Mouse (Mus musculus): Measurements from ENCODE around the gene Pcbp3. TPM values are rescaled to one million over a fixed set of nuclear protein-coding genes. Genes with fewer than 3 reads are reported as not detected.

Pcbp3 gene
- total RNA-seq, 2 experiments from 2014 or later, result 63.6 to 66.6 TPM

DNA sequence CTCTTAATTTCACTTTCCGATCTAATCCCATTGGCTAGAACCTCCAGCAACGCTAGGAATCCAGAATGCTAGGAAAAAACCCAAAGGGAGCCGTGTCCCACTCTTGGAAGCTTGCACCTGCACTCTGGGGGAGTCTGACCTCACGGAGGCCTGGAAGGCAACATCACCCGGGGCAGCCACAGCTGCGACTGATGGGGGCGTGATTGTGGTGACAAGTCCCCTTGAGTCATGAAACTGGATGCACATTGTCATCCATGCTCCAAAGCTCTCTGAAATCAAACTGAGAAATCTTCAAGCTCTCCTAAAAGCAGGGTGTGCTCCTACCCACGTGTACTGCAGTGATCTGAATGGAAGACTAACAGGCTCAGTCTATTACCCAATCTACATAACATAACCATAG lies 224.9 kb downstream of the Pcbp3 start:
- DNase-seq (ENCODE audit: extremely low spot score in 1 of 2, low spot score in 1 of 2), result no peak

GRCm38 (mm10) chr10:76734979-76735378 lies 226.7 kb downstream of the Pcbp3 start:
- DNase-seq (ENCODE audit: extremely low spot score in 1 of 2, low spot score in 1 of 2), result peak; percentile 77 to 92

- DNase-seq (ENCODE audit: extremely low spot score in 1 of 2, low spot score in 1 of 2), result no peak
Measured at GRCm38 (mm10) chr10:76733677-76734068, 228.0 kb downstream of the Pcbp3 start.

GRCm38 (mm10) chr10:76732881-76733676 lies 228.6 kb downstream of the Pcbp3 start:
- peak; percentile 71 to 80 for DNase-seq (ENCODE audit: extremely low spot score in 1 of 2, low spot score in 1 of 2)

GRCm38 (mm10) chr10:76732391-76732790 lies 229.3 kb downstream of the Pcbp3 start:
- no peak for DNase-seq (ENCODE audit: extremely low spot score in 1 of 2, low spot score in 1 of 2)

DNA sequence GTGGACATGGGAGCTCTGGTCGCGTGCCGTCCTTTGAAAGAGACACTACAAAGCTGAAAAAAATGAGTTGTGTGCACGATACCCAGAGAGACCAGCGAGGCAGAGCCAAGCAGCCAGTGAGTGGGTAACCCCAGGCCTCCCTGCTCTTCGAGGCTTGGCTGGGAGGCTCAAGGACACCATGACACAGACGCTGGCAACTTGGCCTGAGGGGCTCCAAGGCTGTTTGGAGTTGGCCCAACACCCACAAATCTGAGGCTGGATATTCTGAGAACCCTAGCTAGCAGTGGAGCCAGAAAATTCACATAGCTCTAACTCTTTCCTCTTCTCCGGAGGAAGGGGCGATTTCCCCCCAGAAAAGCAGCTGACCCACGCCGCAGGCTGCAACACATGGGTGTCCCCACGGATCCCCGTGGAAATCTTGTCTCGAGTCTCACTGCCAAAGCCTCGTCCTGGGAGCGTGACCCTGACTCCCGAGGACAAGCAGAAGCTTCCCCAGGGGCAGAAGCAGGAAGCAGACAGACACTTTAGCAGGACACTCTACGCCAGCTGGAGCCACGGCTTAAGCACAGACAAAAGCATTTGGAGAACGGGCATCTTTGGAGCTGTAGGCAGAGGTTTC lies 230.0 kb downstream of the Pcbp3 start:
- DNase-seq (ENCODE audit: extremely low spot score in 1 of 2, low spot score in 1 of 2), result no peak

DNA sequence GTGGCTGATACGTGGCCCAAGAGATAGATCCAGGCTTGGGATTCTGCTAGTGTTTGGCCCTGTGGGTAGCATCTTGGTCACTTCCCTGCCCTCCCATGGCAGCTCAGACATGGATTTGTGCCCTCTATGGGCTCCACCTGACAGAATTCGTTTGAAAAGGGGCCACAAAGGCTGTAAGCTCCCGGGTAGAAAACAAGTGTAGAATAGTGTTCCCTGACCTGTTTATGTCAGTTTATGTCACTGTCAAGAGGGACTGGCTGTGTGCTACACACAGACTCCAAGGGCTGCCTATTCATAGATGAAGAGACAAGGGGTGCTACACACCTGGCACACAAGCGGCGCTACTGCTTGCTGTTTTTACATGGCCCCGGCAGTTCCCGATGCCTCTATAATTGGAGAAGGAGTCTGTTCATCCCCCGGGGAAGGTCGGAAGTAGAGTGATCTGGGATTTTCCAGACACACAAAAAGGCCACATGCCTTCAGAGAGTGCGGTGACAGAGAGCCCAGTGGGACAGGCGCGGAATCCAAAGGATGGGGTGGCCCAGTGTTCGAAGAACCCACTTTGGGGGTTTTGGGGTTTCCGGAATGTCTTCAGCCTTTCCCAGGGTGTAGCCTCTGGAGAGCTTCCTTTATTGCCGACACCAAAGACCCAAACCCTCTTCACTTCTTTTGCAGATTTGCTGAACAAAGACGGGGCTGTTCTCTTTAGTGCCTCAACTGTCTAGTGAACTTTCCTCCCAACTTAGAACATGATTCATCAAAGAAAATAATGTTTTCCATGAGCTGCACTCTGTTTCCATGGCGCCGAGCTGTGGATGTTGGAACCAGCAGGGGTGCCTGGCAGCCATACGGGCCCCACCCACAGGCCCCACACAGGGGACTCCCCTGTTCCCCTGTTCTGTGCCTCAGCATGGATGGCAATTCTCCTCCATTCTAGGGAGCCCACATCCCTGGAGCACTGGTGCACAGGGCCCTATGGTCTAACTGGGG lies 231.8 kb downstream of the Pcbp3 start:
- DNase-seq (ENCODE audit: extremely low spot score in 1 of 2, low spot score in 1 of 2), result peak in 1 of 2 experiments; percentile 30

DNA sequence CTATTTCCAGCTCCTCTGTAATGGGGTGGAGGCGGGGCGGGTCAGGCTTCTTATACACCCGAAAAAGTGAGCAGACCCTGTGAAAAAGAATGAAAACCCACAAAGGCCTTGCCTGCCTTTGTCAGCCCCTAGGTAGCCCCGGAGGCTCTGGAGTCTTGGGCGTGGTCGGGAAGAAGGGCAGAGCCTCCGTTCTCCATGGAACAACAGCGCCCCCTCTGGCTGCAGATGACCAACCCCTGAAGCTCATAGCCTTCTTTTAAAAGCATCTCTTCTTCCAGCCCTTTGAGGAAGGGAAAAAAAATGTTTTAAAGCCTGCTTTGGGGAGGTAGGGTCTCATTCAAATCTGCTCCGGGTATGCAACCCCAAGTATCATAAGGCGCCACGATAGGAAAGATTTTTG lies 233.3 kb downstream of the Pcbp3 start:
- DNase-seq (ENCODE audit: extremely low spot score in 1 of 2, low spot score in 1 of 2), result peak; percentile 52 to 77

DNA sequence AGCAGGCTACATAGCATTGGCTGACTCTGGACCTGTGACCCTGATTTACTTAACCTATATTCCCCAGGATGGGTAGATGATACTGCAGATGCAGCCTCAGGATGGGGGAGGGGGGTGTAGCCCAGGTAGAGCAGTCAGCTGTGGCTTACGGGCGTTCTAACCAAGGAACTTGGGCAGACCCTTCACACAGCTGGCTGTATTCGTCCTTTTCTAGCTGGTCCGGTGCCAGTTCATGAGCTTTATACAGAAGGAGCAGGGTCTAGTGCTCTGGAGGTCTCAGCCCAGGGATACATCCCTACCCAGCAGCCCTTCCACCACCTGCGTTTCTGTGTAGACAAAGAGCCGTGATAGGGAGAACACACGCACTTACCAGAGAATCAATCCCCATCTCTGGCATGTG lies 234.4 kb downstream of the Pcbp3 start:
- no peak for DNase-seq (ENCODE audit: extremely low spot score in 1 of 2, low spot score in 1 of 2)

DNA sequence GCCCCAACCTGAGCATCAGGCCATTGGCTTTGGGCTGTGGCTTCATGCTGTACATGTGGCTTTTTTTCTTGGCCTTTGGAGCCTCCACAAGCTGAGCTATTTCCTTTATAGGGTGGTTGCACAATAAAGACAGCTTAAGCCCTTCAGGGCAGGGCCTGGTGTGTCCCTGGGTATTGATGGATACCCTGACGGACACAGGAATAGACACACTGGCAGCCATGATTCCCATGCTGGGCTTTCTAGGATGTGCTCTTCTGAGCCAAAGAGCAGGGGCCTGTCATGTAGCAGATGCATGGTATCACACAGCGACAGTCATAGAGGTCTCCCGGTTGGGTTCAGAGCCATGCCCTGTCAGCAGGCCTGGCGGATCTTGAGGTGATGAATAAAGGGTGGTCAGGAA lies 234.8 kb downstream of the Pcbp3 start:
- DNase-seq (ENCODE audit: extremely low spot score in 1 of 2, low spot score in 1 of 2), result no peak

DNA sequence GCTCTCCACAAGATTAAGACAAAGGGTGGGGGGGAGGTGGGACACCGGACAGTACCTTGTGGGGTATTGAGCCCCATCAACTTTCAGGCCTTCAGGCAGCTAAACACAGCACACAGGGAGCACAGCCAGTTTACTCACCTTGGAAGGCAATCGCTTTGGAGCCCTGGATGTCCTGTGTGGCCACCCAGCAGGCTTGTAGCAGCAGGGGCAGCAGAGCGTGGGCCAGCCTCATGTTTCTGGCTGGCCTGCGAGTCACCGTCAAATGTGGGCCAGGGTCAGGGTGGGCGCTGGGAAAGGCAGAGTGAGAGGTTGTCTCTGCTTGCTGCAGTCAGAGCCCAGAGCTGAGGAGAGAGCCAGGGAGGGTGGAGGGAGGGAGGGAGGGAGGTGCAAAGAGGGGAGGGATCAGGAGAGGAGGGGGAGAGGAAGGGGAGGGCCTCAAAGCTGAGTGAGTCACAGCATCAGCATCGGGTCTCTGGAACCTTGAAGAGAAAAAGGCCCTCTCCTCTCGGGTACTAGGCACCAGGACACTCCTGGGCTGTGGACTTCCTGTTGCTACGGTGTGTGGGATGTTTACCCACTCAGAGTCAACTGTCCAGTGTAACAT lies 235.9 kb downstream of the Pcbp3 start, which contains the start of gene Col6a1:
Gene Col6a1, minus strand, starts transcription at position 487 of the 604 bp plus-strand sequence.
- DNase-seq (ENCODE audit: extremely low spot score in 1 of 2, low spot score in 1 of 2), result no peak

DNA sequence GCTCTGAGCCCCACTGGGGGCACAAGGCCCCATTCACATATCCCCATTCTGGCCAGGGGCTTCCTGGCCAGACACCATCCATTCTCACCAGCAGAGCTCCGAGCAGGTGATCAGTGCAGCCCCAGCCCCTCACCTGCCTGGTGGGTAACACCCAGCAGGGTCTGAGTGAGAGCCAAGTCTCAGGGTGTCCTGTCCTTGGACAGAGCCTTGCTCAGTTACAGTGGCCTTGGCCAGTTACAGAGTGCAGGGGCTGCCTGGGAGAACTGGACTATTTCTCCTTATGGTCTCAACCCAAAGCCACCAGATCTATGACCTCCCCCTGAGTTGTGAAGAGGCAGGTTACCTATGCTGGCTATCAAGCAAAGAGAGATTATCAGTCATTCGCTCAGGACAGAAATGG lies 236.6 kb downstream of the Pcbp3 start:
- DNase-seq (ENCODE audit: extremely low spot score in 1 of 2, low spot score in 1 of 2), result no peak

- no peak for DNase-seq (ENCODE audit: extremely low spot score in 1 of 2, low spot score in 1 of 2)
Measured at GRCm38 (mm10) chr10:76724231-76724736, 237.4 kb downstream of the Pcbp3 start.

DNA sequence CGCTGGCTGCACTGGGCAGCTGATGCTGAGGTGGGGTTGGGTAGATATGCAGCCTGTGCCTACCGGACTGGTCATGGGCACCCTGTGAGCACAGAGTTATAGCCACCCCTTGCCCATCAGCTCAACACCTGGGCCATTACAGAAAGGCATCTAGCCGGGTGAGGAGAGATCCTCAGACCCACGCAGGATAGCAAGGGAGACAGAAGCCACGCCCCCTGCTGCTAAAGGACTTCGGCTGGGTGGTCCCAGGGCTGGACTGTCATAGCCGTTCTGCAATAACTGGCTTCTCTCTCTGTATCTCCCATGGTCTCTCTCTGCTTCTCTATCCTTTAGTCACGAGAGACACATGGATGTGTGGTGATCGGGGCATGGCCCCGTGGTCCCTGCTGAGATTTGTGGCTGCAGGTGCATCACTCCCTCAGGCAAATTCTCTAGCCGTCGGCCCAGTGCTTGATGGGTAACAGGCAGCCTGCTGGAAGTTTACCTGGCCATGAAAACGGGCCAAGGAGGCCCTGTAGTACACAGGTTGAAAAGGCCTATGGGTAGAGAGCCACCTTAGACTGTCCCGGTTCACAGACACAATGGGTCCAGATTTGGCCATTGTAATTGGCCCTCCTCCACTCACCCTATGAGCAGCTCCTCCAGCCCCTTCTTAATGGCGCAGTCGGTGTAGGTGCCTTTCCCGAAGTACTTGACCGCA lies 238.8 kb downstream of the Pcbp3 start:
- no peak for DNase-seq (ENCODE audit: extremely low spot score in 1 of 2, low spot score in 1 of 2)

DNA sequence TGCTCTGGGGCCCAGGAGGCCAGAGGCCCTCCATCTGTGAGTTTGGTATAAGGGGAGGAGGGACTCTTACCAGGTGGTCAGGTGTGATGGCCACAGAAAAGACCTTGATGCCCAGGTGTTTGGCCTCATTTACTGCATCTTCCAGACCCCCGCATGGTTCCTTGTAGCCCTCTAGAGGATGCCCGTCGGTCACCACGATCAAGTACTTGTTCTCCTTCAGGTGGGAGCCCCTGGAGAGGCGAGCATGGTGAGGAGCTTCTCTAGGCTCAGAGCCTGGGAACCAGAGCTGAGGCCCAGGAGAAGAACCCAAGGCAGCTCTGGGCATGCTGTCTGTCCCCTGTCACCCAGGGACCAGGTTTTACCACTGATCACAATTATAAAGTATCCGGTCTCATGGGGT lies 239.9 kb downstream of the Pcbp3 start:
- DNase-seq (ENCODE audit: extremely low spot score in 1 of 2, low spot score in 1 of 2), result no peak

- no peak for DNase-seq (ENCODE audit: extremely low spot score in 1 of 2, low spot score in 1 of 2)
Measured at GRCm38 (mm10) chr10:76721216-76721615, 240.5 kb downstream of the Pcbp3 start.

DNA sequence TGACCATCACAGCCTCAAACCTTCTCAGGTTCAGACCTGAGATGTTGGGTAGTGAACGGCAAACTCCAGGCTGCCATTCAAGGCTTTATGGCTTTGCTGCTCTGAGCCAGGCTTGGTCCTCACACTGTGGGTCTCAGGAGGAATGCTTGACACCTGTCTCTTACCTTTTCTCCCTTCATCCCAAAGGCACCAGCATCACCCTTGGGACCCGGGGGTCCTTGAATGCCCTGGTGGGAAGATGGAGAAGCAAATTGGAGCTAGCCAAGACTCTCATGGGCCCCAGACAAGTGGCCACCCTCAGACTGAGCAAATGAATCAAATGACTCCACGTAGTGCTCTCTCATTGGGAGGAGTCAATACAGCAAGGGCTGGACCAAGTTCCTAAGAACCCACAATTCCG lies 244.1 kb downstream of the Pcbp3 start:
- DNase-seq (ENCODE audit: extremely low spot score in 1 of 2, low spot score in 1 of 2), result no peak

DNA sequence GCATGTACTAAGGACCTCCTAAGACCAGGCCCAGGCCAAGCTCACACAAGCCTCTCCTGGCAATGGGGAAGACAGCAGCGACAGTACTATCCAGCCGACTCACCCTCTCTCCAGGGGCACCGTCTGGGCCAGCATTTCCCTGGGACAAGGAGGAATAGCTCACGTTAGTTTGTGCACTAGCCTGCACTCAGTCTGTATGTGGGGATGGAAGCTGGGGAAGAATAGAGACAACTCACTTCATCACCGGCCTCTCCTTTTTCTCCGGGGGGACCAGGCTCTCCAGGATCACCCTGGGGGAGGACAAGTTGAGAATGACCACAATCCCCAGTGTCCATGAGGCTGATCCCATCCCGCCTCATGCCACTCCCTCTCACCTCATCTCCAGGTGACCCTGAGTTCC lies 244.7 kb downstream of the Pcbp3 start:
- no peak for DNase-seq (ENCODE audit: extremely low spot score in 1 of 2, low spot score in 1 of 2)

DNA sequence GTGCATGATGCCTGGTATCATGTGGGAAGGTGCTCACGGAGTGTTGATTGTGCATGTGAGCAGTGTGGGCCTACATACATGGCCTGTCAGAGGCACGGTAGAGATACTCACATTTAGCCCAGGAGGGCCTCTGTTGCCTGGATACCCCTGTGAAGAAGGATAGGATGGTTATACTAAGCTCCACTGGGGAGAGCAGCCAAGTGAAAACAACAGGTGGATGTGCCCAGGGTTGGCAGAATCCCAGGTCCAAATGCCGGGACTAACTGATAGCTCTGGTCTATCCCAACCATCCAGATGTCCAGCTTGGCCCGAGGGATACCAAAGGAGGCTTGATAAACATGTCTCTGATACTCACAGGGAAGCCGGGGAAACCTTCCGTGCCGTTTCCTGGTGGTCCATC lies 247.4 kb downstream of the Pcbp3 start:
- DNase-seq (ENCODE audit: extremely low spot score in 1 of 2, low spot score in 1 of 2), result no peak

DNA sequence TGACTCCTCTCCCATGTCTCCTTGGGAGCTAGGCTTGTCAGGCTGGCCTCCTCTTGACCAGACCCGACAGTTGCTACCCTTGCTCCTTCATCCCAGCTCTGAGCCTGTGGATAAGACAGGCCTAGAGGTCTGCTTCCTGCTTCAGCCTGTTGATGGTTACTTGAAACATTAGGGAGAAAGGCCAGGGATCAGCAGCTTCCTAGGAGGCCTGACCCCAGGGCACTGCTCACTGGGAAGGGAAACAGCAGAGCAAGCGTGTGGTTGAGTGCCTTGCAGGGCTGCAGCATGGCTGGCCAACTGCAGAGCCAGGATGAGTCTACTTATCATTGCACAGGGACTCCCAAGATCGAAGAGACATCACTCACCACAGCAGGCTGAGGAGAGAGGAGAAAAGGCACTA lies 249.2 kb downstream of the Pcbp3 start:
- DNase-seq (ENCODE audit: extremely low spot score in 1 of 2, low spot score in 1 of 2), result no peak
